ENCODE assay signal across 8 mouse cellular contexts in the genomic region with DNA sequence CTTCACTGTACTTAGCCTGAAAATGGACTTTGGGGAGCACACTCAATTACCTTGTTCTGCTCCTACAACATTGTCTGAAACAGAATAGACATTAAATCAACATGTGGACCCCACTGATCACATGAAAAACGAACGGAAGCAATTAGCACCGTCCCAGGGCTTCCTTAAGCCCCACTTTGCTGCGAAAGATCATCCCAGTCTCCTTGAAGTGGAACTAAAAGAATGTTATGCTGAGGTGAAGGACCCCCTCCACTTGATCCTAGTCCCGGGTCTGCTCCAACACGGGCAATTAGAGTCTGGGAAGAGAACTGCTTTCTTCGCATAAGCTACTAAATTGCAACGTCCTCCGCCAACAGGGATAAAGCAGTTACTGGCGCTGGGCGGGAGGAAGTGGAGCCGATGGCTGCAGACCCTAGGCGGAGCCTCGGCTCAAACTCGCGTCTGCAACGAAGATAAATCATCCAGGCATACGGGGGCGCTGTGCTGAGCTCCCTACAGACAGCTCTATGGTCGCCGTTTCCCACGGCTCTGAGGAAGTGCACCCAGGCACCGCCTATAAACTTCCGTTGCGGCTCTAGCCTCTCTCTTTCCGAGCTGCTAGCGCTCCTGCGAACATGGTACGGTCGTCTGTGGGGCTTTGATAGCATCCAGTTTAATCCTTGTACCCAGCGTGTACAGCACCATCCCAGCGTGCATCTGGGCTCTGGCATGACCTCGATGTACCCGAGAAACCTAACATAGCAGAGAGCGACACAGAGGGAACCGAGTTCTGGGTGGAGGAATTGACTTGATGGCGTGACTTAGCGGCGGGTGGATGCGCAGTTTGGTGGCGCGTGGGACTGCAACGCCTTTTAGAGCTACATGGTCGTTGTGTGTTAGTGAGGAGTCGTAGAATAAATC. TPM values are rescaled to one million over a fixed set of nuclear protein-coding genes. Genes with fewer than 3 reads are reported as not detected.
DNase-seq lines count a peak whose midpoint lies in the region; ATAC-seq lines count a peak whose summit lies in the region.

A gene (plus strand): TSS at position 552 of the 900 bp plus-strand sequence.

- no peaks in the 10 kb centered on the region for H3K4me1 ChIP-seq in heart, embryonic 10.5 days
- no peaks in the 10 kb centered on the region for H3K4me1 ChIP-seq in kidney, embryonic 15.5 days

- ATAC-seq in erythroblast, adult 5-6 weeks (replicated peaks; ENCODE audit: low FRiP score, poor library complexity, severe bottlenecking): peak; percentile 96
- peak; percentile 98 for ATAC-seq in kidney, embryonic 15.5 days (replicated peaks; ENCODE audit: low FRiP score)
- ATAC-seq in monocyte, adult 5-6 weeks (replicated peaks; ENCODE audit: insufficient number of reproducible peaks, low FRiP score, low TSS enrichment, poor library complexity, severe bottlenecking): peak; percentile 93

- peak within 1 kb of the TSS; percentile 66 for H3K4me3 ChIP-seq in heart, embryonic 10.5 days
- H3K4me3 ChIP-seq in kidney, embryonic 15.5 days (replicated peaks): peak within 1 kb of the TSS; percentile 54

- 15% methylated on average over 45 of the region's 45 CpGs for WGBS in heart, embryonic 10.5 days
- WGBS in kidney, embryonic 15.5 days: 21% methylated on average over 45 of the region's 45 CpGs

- peak within 1 kb of the TSS; percentile 60 for H3K4me2 ChIP-seq in kidney, embryonic 15.5 days

- no peaks in the 10 kb centered on the region for H3K27me3 ChIP-seq in heart, embryonic 10.5 days (ENCODE audit: insufficient read depth, poor library complexity, severe bottlenecking)
- H3K27me3 ChIP-seq in kidney, embryonic 15.5 days: peaks cover 8% of the 10 kb centered on the region; the same call in 1 of the 2 replicates

- peaks cover 7% of the 10 kb centered on the region for H3K36me3 ChIP-seq in heart, embryonic 10.5 days
- H3K36me3 ChIP-seq in kidney, embryonic 15.5 days: peaks cover 22% of the 10 kb centered on the region

- H3K9ac ChIP-seq in kidney, embryonic 15.5 days: peak within 1 kb of the TSS; percentile 62

- peak; percentile 91 to 92 for DNase-seq in B cell, adult 2 months
- peak; percentile 97 for DNase-seq in brain, adult 2 months (ENCODE audit: low read depth, low spot score)
- DNase-seq in heart, embryonic 10.5 days (ENCODE audit: low spot score): peak; percentile 95
- peak; percentile 92 for DNase-seq in liver
- peak; percentile 90 to 96 for DNase-seq in spleen, postnatal 4 days (ENCODE audit: low spot score in 2 of 2)

- peak within 1 kb of the TSS; percentile 87 for H3K27ac ChIP-seq in heart, embryonic 10.5 days
- peak within 1 kb of the TSS; percentile 91 for H3K27ac ChIP-seq in kidney, embryonic 15.5 days

- no peaks in the 10 kb centered on the region for H3K9me3 ChIP-seq in heart, embryonic 10.5 days
- no peaks in the 10 kb centered on the region for H3K9me3 ChIP-seq in kidney, embryonic 15.5 days (replicated peaks)

RNA-seq across cellular contexts. Expression of the gene that starts here (rescaled TPM):
- 266 and 403 TPM in 2 replicates for total RNA-seq in erythroblast, adult 5-6 weeks (2015; ENCODE audit: low replicate concordance)
- total RNA-seq in erythroblast, adult 5-6 weeks (2017; ENCODE audit: low replicate concordance): 548 and 594 TPM in 2 replicates
- 252 and 287 TPM in 2 replicates for polyA plus RNA-seq in heart, embryonic 10.5 days (2016; fragmentation: Nextera tagmentation; extraction: Ambion mirVana)
- polyA plus RNA-seq in kidney, embryonic 15.5 days (2015; fragmentation: Nextera tagmentation; extraction: Ambion mirVana): 426 and 524 TPM in 2 replicates
- 764 to 1,331 TPM (median 951 TPM) in 3 replicates for total RNA-seq in monocyte, adult 5-6 weeks (2017)

Comparison
In these comparisons a context has a peak if more than half of its experiments do, and no peak if none do; other contexts are left out.
1. Peak in every context shown above with its lines: DNase-seq, ATAC-seq, H3K4me3 ChIP-seq and H3K27ac ChIP-seq.